Mouse (Mus musculus) neural tube, embryonic 13.5 days (tissue): Measurements from ENCODE around the gene Kpnb1. TPM values are rescaled to one million over a fixed set of nuclear protein-coding genes. Genes with fewer than 3 reads are reported as not detected.
A peak's percentile ranks its signal among the peaks of the same experiment; 100 is the strongest.

ENCODE experiments used
- ATAC-seq: fragments of 200-750 bp; cut with Nextera tagmentation; 2 replicates; pipeline ENCODE4 v1.8.0; 2017; ENCODE audit warnings: low read depth, mild to moderate bottlenecking, moderate TSS enrichment, moderate library complexity
- H3K27ac ChIP-seq: fragments of 300-500 bp; sonication (generic); replicated peaks from 2 replicates; pipeline ENCODE4 v1.5.1; 2015; ENCODE audit warnings: moderate library complexity, mild to moderate bottlenecking, inconsistent platforms
- H3K27me3 ChIP-seq: fragments of 300-500 bp; sonication (generic); 2 replicates; pipeline ENCODE4 v1.6.1; 2015; ENCODE audit warnings: mild to moderate bottlenecking, inconsistent platforms
- H3K36me3 ChIP-seq: fragments of 300-500 bp; sonication (generic); 2 replicates; pipeline ENCODE4 v1.6.1; 2015; ENCODE audit warnings: mild to moderate bottlenecking, inconsistent platforms
- H3K4me1 ChIP-seq: fragments of 300-500 bp; sonication (generic); replicated peaks from 2 replicates; pipeline ENCODE4 v1.6.1; 2015; ENCODE audit warnings: inconsistent platforms
- H3K4me2 ChIP-seq: fragments of 300-500 bp; sonication (generic); 2 replicates; pipeline ENCODE4 v1.6.1; 2015; ENCODE audit warnings: inconsistent platforms, mild to moderate bottlenecking, moderate library complexity
- H3K4me3 ChIP-seq: fragments of 300-500 bp; sonication (generic); 2 replicates; pipeline ENCODE4 v1.5.1; 2015; ENCODE audit warnings: mild to moderate bottlenecking, inconsistent platforms
- H3K9ac ChIP-seq: fragments of 300-500 bp; sonication (generic); 2 replicates; pipeline ENCODE4 v1.6.1; 2015; ENCODE audit warnings: moderate library complexity, mild to moderate bottlenecking, inconsistent platforms
- H3K9me3 ChIP-seq: fragments of 300-500 bp; sonication (generic); 2 replicates; pipeline ENCODE4 v1.6.1; 2016; ENCODE audit warnings: inconsistent platforms
- WGBS: fragments of 180-500 bp; shearing (Covaris S2); methylation state at CpG from one replicate; pipeline ENCODE4 v1.1.7; 2015; 5-methylcytosine and 5-hydroxymethylcytosine counted together
- polyA plus RNA-seq: library from polyadenylated mRNA; unstranded; fragments of >200 nt; fragmentation: Nextera tagmentation; extraction: Ambion mirVana; gene quantifications from 2 replicates; pipeline ENCODE4 v1.2.1, GENCODE M21; 2015

Gene Kpnb1
- polyA plus RNA-seq, 1 experiment from 2014 or later = 31.0 TPM

DNA sequence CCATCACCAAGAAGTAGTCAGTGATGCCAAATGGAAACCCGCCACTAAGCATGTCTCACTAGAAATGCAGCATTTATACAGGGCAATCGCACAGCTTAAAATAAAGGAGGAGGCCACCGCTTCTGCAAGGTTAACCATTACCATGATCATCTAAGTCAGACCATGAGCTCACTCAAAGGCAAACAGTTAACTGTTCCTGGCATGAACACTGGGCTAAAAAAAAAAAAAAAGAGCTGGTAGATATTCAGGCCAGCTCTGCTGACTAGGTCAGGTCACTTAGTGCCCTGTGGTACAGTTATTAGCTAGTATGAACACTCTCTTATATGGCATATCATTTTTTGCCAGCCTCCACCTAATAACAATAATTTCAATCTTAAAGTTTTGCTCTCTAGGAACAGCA, 5.2 kb downstream of the Kpnb1 start:
- 94% methylated on average over 3 of the region's 3 CpGs for WGBS

DNA sequence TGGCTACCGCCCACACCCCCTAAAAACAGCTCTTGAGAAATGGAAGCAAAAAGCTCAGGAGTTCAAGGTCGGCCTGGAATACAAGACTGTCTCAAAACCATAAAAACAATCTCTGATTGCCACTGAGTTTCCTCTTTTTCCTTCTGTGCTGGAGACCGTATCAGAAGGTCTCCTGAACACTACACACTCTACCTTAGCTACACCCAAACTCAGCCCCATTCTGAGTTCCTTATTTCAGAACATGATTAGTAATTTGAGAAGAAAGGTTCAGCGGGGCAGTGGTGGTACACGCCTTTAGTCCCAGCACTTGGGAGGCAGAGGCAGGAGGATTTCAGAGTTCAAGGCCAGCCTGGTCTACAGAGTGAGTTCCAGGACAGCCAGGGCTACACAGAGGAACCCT, 6.6 kb downstream of the Kpnb1 start:
- no peak overlapping the region for H3K4me2 ChIP-seq
- 86% methylated on average over 5 of the region's 5 CpGs for WGBS
- H3K9me3 ChIP-seq = no peaks in the 10 kb centered on the region
- no peak for ATAC-seq
- H3K4me1 ChIP-seq = peaks cover 23% of the 10 kb centered on the region
- no peak overlapping the region for H3K27ac ChIP-seq
- H3K27me3 ChIP-seq = no peaks in the 10 kb centered on the region
- H3K36me3 ChIP-seq = peaks cover 93% of the 10 kb centered on the region
- H3K9ac ChIP-seq = no peak overlapping the region
- H3K4me3 ChIP-seq = no peak overlapping the region

More for the DNA sequence above, 5.2 kb downstream of the Kpnb1 start:
- Histone ChIP-seq H3K9me3 (no peaks in the 10 kb centered on the region), H3K36me3 (peaks cover 80% of the 10 kb centered on the region), H3K4me2 (no peak overlapping the region), H3K4me1 (peaks cover 30% of the 10 kb centered on the region), H3K27ac (no peak overlapping the region), H3K4me3 (no peak overlapping the region), H3K9ac (no peak overlapping the region; the same call in 1 of the 2 replicates), H3K27me3 (no peaks in the 10 kb centered on the region)
- ATAC-seq = no peak

DNA sequence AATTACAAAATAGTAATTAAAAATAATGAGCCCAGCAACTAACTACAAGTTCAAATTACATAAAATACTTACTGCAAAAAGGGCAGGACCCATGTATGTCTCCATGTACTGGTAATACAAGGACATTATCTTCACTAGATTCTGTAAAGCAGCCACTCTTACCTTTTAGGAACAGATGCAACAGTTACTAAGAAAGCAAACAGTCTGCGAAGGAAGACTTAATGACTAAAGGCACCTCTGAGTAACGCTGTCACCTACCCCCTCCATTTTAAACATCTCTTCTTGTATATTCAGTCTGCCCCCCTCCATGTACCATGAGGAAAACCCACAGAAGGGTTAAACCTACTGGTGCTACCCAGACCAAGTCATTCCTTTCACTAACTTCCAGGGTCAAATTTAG, 9.5 kb downstream of the Kpnb1 start:
- H3K4me2 ChIP-seq = no peak overlapping the region
- H3K9me3 ChIP-seq = no peaks in the 10 kb centered on the region
- 91% methylated on average over 2 of the region's 2 CpGs for whole genome bisulfite sequencing
- H3K27me3 ChIP-seq = no peaks in the 10 kb centered on the region
- H3K4me3 ChIP-seq = no peak overlapping the region
- H3K4me1 ChIP-seq = no peaks in the 10 kb centered on the region
- no peak overlapping the region for H3K9ac ChIP-seq
- no peak for ATAC-seq
- no peak overlapping the region for H3K27ac ChIP-seq
- H3K36me3 ChIP-seq = peaks cover 98% of the 10 kb centered on the region

DNA sequence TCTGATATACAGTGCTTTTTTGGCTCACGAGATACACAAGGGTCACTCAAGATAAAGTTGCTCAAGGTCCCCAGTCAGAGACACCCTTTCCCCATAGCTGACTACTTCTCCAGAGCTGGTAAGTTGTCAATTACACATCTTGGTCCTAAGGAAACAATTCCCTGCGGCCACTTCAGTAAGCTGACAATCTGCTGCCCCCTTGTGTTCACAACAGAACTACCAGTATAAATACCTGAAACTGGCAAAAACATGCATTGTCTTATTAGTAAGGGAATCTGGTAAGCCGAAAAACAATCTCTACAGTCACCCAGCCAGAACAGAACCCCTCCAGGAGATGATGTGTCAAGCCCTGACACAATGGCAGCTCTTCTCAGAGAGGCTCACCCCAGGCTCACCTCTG, 10.8 kb downstream of the Kpnb1 start:
- H3K9ac ChIP-seq = no peak overlapping the region
- no peaks in the 10 kb centered on the region for H3K27me3 ChIP-seq
- no peak overlapping the region for H3K27ac ChIP-seq
- 65% methylated on average over 3 of the region's 3 CpGs for WGBS
- no peaks in the 10 kb centered on the region for H3K4me1 ChIP-seq
- no peak overlapping the region for H3K4me2 ChIP-seq
- ATAC-seq = no peak
- no peaks in the 10 kb centered on the region for H3K9me3 ChIP-seq
- peaks cover 98% of the 10 kb centered on the region for H3K36me3 ChIP-seq
- H3K4me3 ChIP-seq = no peak overlapping the region

DNA sequence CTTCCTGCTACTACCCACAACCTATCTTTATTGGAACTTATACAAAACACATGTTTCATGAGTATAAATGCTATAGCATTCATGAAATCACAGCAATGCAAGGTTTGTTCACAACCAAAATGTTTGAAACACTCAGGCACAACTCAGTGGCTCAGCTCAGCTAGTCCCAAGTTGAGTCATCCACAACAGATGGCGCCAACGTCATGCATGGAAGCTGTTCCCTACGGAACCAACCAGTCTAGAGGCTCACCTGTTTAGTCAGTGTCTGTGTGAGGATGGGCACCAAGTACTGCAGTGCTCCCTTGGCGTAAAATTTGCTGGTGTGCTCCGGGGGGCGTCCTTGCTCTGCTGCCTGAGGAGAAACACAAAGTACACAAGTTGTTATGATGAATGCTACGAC, 12.2 kb downstream of the Kpnb1 start:
- Histone ChIP-seq H3K9me3 (no peaks in the 10 kb centered on the region), H3K4me3 (no peak overlapping the region), H3K4me1 (no peaks in the 10 kb centered on the region), H3K4me2 (no peak overlapping the region), H3K27ac (no peak overlapping the region), H3K9ac (no peak overlapping the region), H3K36me3 (peaks cover 98% of the 10 kb centered on the region), H3K27me3 (no peaks in the 10 kb centered on the region)
- WGBS = 90% methylated on average over 7 of the region's 7 CpGs
- no peak for ATAC-seq

DNA sequence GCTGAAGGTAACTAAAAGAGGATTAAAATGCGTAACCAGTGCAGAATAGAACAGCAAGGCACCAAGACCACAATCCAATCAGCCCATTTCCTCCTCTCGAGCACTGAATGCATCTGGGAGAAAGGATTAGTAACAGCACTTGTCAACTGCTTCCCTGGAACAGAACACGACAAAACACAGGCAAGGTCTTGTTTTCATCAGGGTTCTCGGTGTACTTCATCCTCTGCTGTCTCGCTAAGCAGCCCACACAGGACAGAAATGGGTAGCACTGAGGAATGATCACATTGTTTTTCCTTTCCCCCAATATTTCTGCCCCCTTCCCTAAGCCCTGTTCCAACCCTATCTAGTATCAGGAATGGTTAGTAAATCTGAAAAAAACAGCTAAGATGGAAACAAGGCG, 27.3 kb downstream of the Kpnb1 start:
- no peak overlapping the region for H3K4me2 ChIP-seq
- no peaks in the 10 kb centered on the region for H3K27me3 ChIP-seq
- H3K9me3 ChIP-seq = no peaks in the 10 kb centered on the region
- no peaks in the 10 kb centered on the region for H3K4me1 ChIP-seq
- no peak overlapping the region for H3K4me3 ChIP-seq
- no peak overlapping the region for H3K9ac ChIP-seq
- 73% methylated on average over 6 of the region's 6 CpGs for WGBS
- peaks cover 97% of the 10 kb centered on the region for H3K36me3 ChIP-seq
- H3K27ac ChIP-seq = no peak overlapping the region
- ATAC-seq = no peak

DNA sequence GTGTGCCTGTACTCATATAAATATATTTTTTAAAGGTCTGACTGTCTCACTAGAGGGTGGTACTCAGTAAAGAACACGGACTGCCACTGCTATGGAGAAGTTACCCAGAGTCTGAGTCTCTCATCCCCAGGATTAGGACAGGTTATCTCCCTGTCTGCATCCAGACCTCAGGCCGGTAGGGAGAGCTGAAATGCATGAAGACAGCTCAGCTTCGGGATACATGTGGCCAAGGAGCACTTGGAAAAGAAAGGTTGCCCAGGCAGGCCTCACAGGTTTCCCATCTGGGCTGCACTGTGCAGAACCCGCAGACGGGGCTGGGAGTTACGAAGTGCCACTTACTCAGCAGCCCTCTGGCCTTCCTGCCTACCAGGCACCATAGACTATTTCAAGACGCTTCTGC, 30.7 kb downstream of the Kpnb1 start:
- H3K36me3 ChIP-seq = peaks cover 73% of the 10 kb centered on the region
- H3K27me3 ChIP-seq = no peaks in the 10 kb centered on the region
- WGBS = 82% methylated on average over 7 of the region's 7 CpGs
- no peak for ATAC-seq
- H3K27ac ChIP-seq = no peak overlapping the region
- no peak overlapping the region for H3K9ac ChIP-seq
- no peak overlapping the region for H3K4me3 ChIP-seq
- no peaks in the 10 kb centered on the region for H3K9me3 ChIP-seq
- peaks cover 13% of the 10 kb centered on the region for H3K4me1 ChIP-seq
- no peak overlapping the region for H3K4me2 ChIP-seq

DNA sequence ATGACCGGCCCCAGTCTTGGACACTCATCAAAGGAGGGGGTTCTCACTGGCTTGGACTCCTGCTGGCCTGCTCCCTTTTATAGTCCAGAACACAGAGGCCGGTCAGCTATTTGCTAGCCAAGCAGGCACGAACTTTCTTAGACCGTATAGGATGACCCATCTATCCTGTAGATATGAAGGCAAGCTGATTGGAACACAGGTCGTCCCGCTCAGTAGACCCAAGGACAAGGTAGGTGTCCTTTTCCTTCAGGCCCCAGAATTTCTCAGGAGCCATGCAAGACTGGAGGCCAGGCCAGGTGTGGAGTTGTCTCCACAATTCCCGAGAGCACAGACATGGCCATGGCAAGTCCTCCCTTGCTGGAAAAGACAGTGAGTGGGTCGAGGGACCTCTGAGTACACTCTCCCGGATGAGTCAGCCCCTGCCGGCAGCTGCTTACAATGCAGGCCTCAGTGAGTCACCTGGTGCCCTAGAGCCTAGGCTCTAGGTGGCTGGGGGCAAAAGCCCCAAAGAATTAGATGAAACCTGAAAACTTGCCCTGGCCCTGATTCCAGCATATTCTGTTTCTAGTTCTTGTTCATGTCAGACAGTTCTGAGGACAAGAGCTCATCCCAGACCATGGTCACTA, 34.9 kb downstream of the Kpnb1 start:
- Histone ChIP-seq H3K27ac (0 out of 2 replicates have a peak overlapping the region, but pooled peaks have one; percentile 97), H3K4me1 (peaks cover 38% of the 10 kb centered on the region), H3K4me2 (peak overlapping the region; percentile 85), H3K4me3 (peak overlapping the region; percentile 75), H3K9me3 (no peaks in the 10 kb centered on the region), H3K27me3 (0 out of 2 replicates have a peak, but pooled peaks cover 5% of the 10 kb centered on the region), H3K9ac (peak overlapping the region; percentile 91), H3K36me3 (peaks cover 40% of the 10 kb centered on the region)
- no peak for ATAC-seq
- WGBS = 20% methylated on average over 10 of the region's 10 CpGs

DNA sequence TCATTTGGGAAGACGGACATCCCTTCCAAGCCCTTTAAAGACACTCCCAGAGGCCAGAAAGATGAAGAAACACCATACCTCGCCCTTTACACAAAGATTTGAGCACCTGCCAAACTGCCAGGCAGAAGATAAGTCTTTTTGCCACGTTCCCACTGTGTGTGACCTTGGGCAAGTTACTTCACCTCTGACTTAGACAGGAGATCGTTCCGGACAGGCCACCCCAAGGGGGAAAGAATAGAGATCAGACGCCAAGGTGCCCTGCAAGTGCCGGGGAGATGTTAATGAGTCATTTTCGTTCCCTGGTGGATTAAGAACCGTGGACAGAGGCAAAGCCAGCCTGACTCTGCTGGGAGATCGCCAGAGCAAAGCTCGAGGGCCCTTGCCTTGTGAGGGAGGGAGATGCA, 35.7 kb downstream of the Kpnb1 start:
- WGBS = 2% methylated on average over 11 of the region's 11 CpGs
- Histone ChIP-seq H3K27ac (peak overlapping the region; percentile 97), H3K27me3 (0 out of 2 replicates have a peak, but pooled peaks cover 5% of the 10 kb centered on the region), H3K36me3 (peaks cover 40% of the 10 kb centered on the region), H3K4me2 (peak overlapping the region; percentile 85), H3K9ac (peak overlapping the region; percentile 91), H3K4me3 (peak overlapping the region; percentile 75), H3K4me1 (peaks cover 38% of the 10 kb centered on the region), H3K9me3 (no peaks in the 10 kb centered on the region)
- ATAC-seq = no peak

DNA sequence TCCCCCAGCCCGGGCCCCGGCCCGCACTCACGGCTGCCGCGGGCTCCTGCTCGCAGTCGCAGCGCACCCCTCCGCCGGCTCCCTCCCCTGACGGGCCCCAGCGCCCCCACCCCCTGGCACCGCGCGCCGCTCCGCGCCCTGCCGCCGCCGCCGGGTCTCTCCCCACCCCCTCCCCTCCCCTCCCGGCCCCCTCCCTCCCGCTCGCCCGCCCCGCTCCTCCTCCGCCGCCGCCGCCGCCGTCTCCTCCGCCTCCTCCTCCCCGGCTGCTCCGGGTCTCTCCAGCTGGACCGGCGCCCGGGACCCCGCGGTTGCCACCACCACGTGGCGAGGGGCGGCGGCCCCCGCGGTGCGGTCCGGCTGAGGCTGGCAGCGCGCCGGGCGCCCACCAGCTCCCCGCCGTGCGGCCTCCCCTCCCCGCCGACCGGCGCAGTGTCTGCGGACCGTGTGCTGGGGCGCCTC, 36.3 kb downstream of the Kpnb1 start, which contains the start of gene Tbkbp1:
Gene Tbkbp1 (minus strand): TSS at position 153 of the 459 bp plus-strand sequence.
- Histone ChIP-seq H3K27ac (peak within 1 kb of the TSS; percentile 97), H3K4me3 (peak within 1 kb of the TSS; percentile 75), H3K4me1 (peaks cover 38% of the 10 kb centered on the region), H3K9ac (peak within 1 kb of the TSS; percentile 91), H3K4me2 (peak within 1 kb of the TSS; percentile 85), H3K9me3 (no peaks in the 10 kb centered on the region), H3K27me3 (0 out of 2 replicates have a peak, but pooled peaks cover 5% of the 10 kb centered on the region), H3K36me3 (peaks cover 40% of the 10 kb centered on the region)
- ATAC-seq = peak; percentile 32
- under 1% methylated on average over 31 of the region's 64 CpGs for WGBS

DNA sequence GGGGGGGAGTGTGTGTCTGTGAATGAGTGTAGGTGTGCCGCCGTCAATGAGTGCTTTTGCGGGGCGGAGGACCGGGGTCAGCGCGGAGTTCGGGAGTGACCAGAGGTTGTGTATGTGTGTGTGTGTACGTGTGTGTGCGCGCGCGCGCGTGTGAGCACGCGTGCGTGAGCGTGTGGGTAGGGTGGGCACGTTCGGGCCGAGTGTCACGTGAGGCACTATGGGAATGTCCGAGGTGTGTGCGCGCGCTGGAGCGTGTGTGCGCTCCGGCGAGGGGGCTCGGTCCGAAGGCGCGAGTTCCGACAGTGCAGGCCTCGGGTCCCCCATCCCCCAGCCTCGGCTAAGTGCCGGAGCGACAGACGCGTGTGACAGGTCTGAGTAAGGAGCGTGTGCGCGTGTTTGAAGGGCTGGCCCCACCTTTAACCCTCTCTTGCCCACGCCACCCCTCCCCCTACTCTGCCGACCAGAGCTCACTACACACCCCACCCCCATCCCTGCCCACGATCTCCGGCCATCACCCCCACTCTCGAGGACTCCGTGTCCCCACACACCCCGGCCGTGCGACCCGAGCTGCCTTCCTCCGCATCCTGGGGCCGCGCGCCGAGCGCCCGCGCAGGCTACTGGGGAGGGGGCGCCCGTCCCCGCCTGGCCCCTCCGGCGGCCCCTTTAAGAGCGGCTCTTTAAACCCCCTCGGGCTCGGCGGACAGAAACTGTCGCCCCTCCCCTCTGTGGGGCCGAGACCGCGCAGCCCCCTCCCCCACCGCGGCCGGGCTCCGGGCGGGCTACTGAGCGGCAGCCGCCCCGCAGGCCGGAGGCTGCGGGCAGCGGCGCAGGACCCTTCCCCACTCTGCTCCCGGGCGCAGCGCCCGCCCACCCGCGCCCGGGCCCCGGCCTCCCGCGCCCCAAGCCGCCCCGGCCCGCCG, 37.0 kb downstream of the Kpnb1 start:
- peaks cover 40% of the 10 kb centered on the region for H3K36me3 ChIP-seq

DNA sequence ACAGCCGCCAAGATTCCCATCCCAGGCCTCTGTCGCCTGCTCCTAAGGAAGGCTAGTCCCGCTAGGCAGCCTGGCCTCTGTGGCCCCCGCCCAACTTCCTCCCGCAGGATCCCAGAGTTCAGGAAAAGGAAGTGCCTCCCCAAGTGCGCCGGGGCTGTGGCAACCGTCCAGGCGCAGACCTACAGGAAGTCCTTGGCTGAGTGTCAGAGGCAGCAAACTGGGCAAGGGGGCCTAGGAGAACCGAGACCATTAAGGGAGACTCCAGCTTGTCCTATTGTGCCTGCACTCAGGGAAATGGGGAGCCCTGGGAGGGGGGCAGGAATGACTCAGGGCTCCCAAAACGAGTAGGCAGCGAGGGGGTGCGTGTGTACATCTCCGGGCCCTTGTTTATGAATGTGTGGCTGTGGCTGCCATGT, 37.7 kb downstream of the Kpnb1 start:
- 2% methylated on average over 14 of the region's 14 CpGs for WGBS
- H3K36me3 ChIP-seq = peaks cover 40% of the 10 kb centered on the region

More for the DNA sequence above, 37.0 kb downstream of the Kpnb1 start:
- Histone ChIP-seq H3K9ac (peak overlapping the region; percentile 91), H3K27ac (peak overlapping the region; percentile 97), H3K4me3 (peak overlapping the region; percentile 75), H3K4me1 (peaks cover 38% of the 10 kb centered on the region), H3K27me3 (0 out of 2 replicates have a peak, but pooled peaks cover 5% of the 10 kb centered on the region), H3K4me2 (peak overlapping the region; percentile 85), H3K9me3 (no peaks in the 10 kb centered on the region)
- WGBS = under 1% methylated on average over 90 of the region's 102 CpGs
- ATAC-seq = peak; percentile 83

More for the DNA sequence above, 37.7 kb downstream of the Kpnb1 start:
- Histone ChIP-seq H3K27ac (peak overlapping the region; percentile 97), H3K9me3 (no peaks in the 10 kb centered on the region), H3K27me3 (0 out of 2 replicates have a peak, but pooled peaks cover 5% of the 10 kb centered on the region), H3K4me2 (peak overlapping the region; percentile 85), H3K4me3 (peak overlapping the region; percentile 75), H3K9ac (peak overlapping the region; percentile 91), H3K4me1 (peaks cover 38% of the 10 kb centered on the region)
- peak; percentile 6; the same call in 1 of the 2 replicates for ATAC-seq
